Mouse (Mus musculus): ENCODE results near the gene Itgav. TPM values are rescaled to one million over a fixed set of nuclear protein-coding genes. Genes with fewer than 3 reads are reported as not detected.

Gene Itgav
- 132 TPM for polyA plus RNA-seq (2014; fragmentation: Illumina TruSeq; extraction: RNeasy Lipid Tissue Mini Kit (QIAGEN cat#74804); ENCODE audit: low read depth, low replicate concordance)

GRCm38 (mm10) chr2:83723921-83724826, at the start of gene Itgav:
Gene Itgav, plus strand, starts transcription at chr2:83724397.

GRCm38 (mm10) chr2:83812483-83813272, 88.5 kb downstream of the Itgav start, which contains the start of gene Fam171b:
Gene Fam171b, plus strand, starts transcription at chr2:83812636.

Other genes with a start within 250 kb of the Itgav start
- gene Zc3h15, start 80.0 kb upstream of the Itgav start, polyA plus RNA-seq (2014; fragmentation: Illumina TruSeq; extraction: RNeasy Lipid Tissue Mini Kit (QIAGEN cat#74804); ENCODE audit: low read depth, low replicate concordance): 325 TPM
- 17.6 TPM for gene Fam171b, start 88.2 kb downstream of the Itgav start, polyA plus RNA-seq (2014; fragmentation: Illumina TruSeq; extraction: RNeasy Lipid Tissue Mini Kit (QIAGEN cat#74804); ENCODE audit: low read depth, low replicate concordance)
- gene Zswim2, start 216.8 kb downstream of the Itgav start, polyA plus RNA-seq (2014; fragmentation: Illumina TruSeq; extraction: RNeasy Lipid Tissue Mini Kit (QIAGEN cat#74804); ENCODE audit: low read depth, low replicate concordance): not detected
- gene Gm13698, start 231.3 kb downstream of the Itgav start, polyA plus RNA-seq (2014; fragmentation: Illumina TruSeq; extraction: RNeasy Lipid Tissue Mini Kit (QIAGEN cat#74804); ENCODE audit: low read depth, low replicate concordance): not detected
- gene Gm13693, start 237.1 kb downstream of the Itgav start, polyA plus RNA-seq (2014; fragmentation: Illumina TruSeq; extraction: RNeasy Lipid Tissue Mini Kit (QIAGEN cat#74804); ENCODE audit: low read depth, low replicate concordance): not detected
- gene Gm13695, start 242.9 kb downstream of the Itgav start, polyA plus RNA-seq (2014; fragmentation: Illumina TruSeq; extraction: RNeasy Lipid Tissue Mini Kit (QIAGEN cat#74804); ENCODE audit: low read depth, low replicate concordance): not detected
- not detected for gene Gm13696, start 248.7 kb downstream of the Itgav start, polyA plus RNA-seq (2014; fragmentation: Illumina TruSeq; extraction: RNeasy Lipid Tissue Mini Kit (QIAGEN cat#74804); ENCODE audit: low read depth, low replicate concordance)

Data from adrenal gland, adult 10 weeks (tissue).